Mouse (Mus musculus) layer of hippocampus, adult 2 months (tissue): Measurements from ENCODE around the gene Ablim1. TPM values are rescaled to one million over a fixed set of nuclear protein-coding genes. Genes with fewer than 3 reads are reported as not detected.
A peak's percentile ranks its signal among the peaks of the same experiment; 100 is the strongest.

Source experiments
- DNase-seq, 2 experiments: peaks; one replicate each; pipeline ENCODE4 v3.0.0; 2022; ENCODE audit warnings: low spot score in 2 of 2
- H3K27ac ChIP-seq: fragments of 200-600 bp; 2 replicates; pipeline ENCODE4 v1.8.1; 2022
- H3K4me3 ChIP-seq: fragments of 200-600 bp; 2 replicates; pipeline ENCODE4 v1.8.1; 2022; ENCODE audit warnings: mild to moderate bottlenecking
- CTCF ChIP-seq: fragments of 200-600 bp; conservative IDR thresholded peaks from 2 replicates; pipeline ENCODE4 v1.8.1; 2022; ENCODE audit warnings: antibody characterized with exemption, mild to moderate bottlenecking, moderate library complexity
- total RNA-seq, 2 experiments: library from RNA; stranded (reverse); gene quantifications; 2 replicates each; pipeline ENCODE4 v1.2.3; 2021

Ablim1 gene
- total RNA-seq, 2 experiments from 2014 or later: 85.1 to 86.0 TPM

GRCm38 (mm10) chr19:57331237-57331636 is 16.5 kb upstream of the Ablim1 start:
- no peak for DNase-seq
- H3K27ac ChIP-seq: no peak overlapping the region
- H3K4me3 ChIP-seq: no peak overlapping the region
- TF ChIP-seq CTCF: no peak

GRCm38 (mm10) chr19:57330309-57330708 is 15.6 kb upstream of the Ablim1 start:
- no peak for DNase-seq
- no peak overlapping the region for H3K4me3 ChIP-seq
- H3K27ac ChIP-seq: no peak overlapping the region
- TF ChIP-seq CTCF: peak; percentile 42

GRCm38 (mm10) chr19:57328792-57329191 is 14.1 kb upstream of the Ablim1 start:
- H3K27ac ChIP-seq: no peak overlapping the region
- peak; percentile 91 for TF ChIP-seq CTCF
- DNase-seq: peak in 1 of 2 experiments; percentile 61
- H3K4me3 ChIP-seq: no peak overlapping the region

- TF ChIP-seq CTCF: no peak
- H3K27ac ChIP-seq: no peak overlapping the region
- H3K4me3 ChIP-seq: no peak overlapping the region
- DNase-seq: no peak
Measured at GRCm38 (mm10) chr19:57328269-57328668, 13.6 kb upstream of the Ablim1 start.

- TF ChIP-seq CTCF: no peak
- H3K27ac ChIP-seq: no peak overlapping the region
- H3K4me3 ChIP-seq: no peak overlapping the region
- no peak for DNase-seq
Measured at GRCm38 (mm10) chr19:57327679-57328078, 13.0 kb upstream of the Ablim1 start.

GRCm38 (mm10) chr19:57325748-57326300 is 11.1 kb upstream of the Ablim1 start:
- peak; percentile 76 for TF ChIP-seq CTCF
- peak; percentile 60 to 84 for DNase-seq
- H3K27ac ChIP-seq: no peak overlapping the region
- H3K4me3 ChIP-seq: no peak overlapping the region

GRCm38 (mm10) chr19:57323087-57323486 is 8.4 kb upstream of the Ablim1 start:
- DNase-seq: no peak
- peak; percentile 31 for TF ChIP-seq CTCF
- H3K4me3 ChIP-seq: no peak overlapping the region
- no peak overlapping the region for H3K27ac ChIP-seq

GRCm38 (mm10) chr19:57322491-57322890 is 7.8 kb upstream of the Ablim1 start:
- no peak overlapping the region for H3K27ac ChIP-seq
- no peak overlapping the region for H3K4me3 ChIP-seq

GRCm38 (mm10) chr19:57321839-57322238 is 7.1 kb upstream of the Ablim1 start:
- Histone ChIP-seq H3K4me3 (no peak overlapping the region), H3K27ac (no peak overlapping the region)
- TF ChIP-seq CTCF: no peak
- no peak for DNase-seq

More at GRCm38 (mm10) chr19:57322491-57322890, 7.8 kb upstream of the Ablim1 start:
- no peak for TF ChIP-seq CTCF
- DNase-seq: no peak

GRCm38 (mm10) chr19:57320656-57321382 is 6.1 kb upstream of the Ablim1 start:
- TF ChIP-seq CTCF: no peak
- Histone ChIP-seq H3K27ac (no peak overlapping the region), H3K4me3 (no peak overlapping the region)
- DNase-seq: no peak

GRCm38 (mm10) chr19:57316597-57316996 is 1.9 kb upstream of the Ablim1 start:
- H3K27ac ChIP-seq: no peak overlapping the region
- no peak for DNase-seq
- H3K4me3 ChIP-seq: no peak overlapping the region
- no peak for TF ChIP-seq CTCF

- TF ChIP-seq CTCF: no peak
- peak overlapping the region; percentile 91 for H3K4me3 ChIP-seq
- peak overlapping the region; percentile 97 for H3K27ac ChIP-seq
- DNase-seq: peak in 1 of 2 experiments; percentile 15
Measured at GRCm38 (mm10) chr19:57315013-57315565, 370 bp upstream of the Ablim1 start.

GRCm38 (mm10) chr19:57313891-57314345 is 801 bp downstream of the Ablim1 start:
- Histone ChIP-seq H3K27ac (peak overlapping the region; percentile 97), H3K4me3 (peak overlapping the region; percentile 91)
- DNase-seq: peak in 1 of 2 experiments; percentile 24
- no peak for TF ChIP-seq CTCF

- Histone ChIP-seq H3K27ac (peak overlapping the region; percentile 97; the same call in 1 of the 2 replicates), H3K4me3 (peak overlapping the region; percentile 91)
- no peak for DNase-seq
- no peak for TF ChIP-seq CTCF
Measured at GRCm38 (mm10) chr19:57313226-57313625, 1.5 kb downstream of the Ablim1 start.
